Mouse (Mus musculus): ENCODE results near the gene Col4a3.

DNA sequence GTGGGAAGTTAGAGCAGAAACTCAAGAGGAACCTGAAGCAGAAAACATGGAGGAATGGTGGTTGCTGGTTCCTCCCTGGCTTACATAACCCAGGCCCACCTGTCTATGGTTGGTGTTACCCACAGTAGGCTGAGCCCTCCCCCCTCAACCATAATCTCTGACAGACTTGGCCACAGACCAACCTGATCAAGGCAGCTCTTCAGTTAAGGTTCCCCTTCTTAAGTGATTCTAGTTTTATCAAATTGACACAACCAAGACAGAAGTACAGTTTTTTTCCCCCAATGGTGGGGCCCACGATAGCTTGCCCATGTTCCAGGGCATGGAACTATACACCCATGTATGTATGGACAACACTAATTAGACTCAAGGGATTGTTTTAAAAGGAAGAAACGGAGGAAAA lies 100.1 kb downstream of the Col4a3 start:
- TF ChIP-seq POU5F1 (IDR thresholded peaks at IDR 0.05; ENCODE audit: borderline replicate concordance, low read length) = no peak
- no peak for TF ChIP-seq CTCF (conservative IDR thresholded peaks at IDR 0.05; ENCODE audit: low read length)
- no peak for TF ChIP-seq NANOG (IDR thresholded peaks at IDR 0.05; ENCODE audit: borderline replicate concordance, low read length)

Measured in E14TG2a.4 (cell line).